Mouse (Mus musculus) MEL-GATA-1-ER (cell line): Measurements from ENCODE around the gene Tmem145.
"Not testable (repeated sequence)": the region's sequence is repeated elsewhere in the genome, so short reads cannot be mapped to it uniquely, and the experiment has no call there.

Experiments used
- DNase-seq: peaks from one replicate; pipeline ENCODE4 v3.0.0-alpha.2; 2012; ENCODE audit warnings: low read depth; ENCODE audit errors: extremely low read depth

Gene Tmem145

DNA sequence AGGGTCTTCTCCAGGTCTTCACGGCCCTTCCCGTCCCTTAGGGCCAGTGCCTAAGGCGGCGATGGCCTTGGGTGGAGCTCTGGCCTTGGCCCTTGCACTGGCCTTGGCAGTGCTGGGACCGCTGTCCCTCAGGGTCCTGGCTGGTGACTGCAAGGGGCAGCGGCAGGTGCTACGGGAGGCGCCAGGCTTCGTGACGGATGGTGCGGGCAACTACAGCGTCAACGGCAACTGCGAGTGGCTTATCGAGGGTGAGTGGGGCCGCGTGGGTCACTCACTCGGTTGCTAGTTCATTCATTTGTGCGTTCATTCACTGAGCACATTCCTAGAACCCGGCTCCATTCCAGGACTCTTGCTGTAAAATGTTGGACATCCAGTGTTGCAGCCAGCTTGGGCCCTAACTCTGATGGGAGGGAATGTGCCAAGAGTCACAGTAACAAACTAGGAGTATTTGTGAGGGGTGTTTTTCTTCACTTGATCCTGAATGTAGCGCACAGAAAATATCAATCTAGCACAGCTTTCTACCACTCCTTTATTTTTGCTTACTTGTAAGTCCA lies 11.6 kb downstream of the Tmem145 start:
- no peak for DNase-seq

DNA sequence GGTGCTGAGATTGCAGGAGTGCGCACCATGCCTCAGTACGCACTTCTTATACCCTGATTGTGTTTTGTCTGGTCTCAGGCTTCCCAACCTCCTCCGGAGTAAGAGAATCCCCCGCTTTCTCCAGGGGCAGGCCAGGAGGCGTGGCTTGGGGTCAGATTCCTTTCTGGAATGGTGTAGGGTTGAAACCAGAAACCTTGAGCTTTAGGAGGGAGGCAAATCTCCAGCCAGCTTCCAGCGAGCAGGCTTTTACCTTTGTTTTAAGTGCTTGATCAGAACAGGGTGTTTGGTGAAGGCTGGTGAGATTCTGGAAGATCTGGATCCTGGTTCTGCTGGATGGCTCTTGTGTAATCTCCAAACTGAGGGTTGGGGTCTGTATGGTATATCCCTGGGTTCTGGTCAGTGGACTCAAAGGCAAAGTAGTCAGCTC lies 16.2 kb downstream of the Tmem145 start:
- DNase-seq, result no peak

DNA sequence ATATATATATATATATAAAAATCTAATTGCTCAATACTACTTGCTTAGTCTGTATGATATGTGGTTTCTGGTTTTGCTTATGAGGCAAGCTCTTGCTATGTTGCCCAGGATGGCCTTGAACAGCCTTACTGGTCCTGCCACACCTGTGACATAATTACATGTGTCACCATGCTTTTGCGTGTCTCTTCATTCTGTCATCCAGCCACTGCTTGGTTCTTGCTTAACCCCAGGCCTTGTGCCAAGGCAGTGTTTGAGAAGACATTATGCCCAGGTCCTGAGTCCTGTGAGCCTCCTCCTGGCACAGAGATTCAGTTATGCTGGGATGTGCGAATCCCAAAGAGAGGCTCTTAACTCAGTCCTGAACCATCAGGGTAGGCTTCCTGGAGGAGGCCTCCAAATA lies 17.3 kb downstream of the Tmem145 start:
- DNase-seq, result no peak

- DNase-seq, result not testable (repeated sequence)
These were observed 19.5 kb downstream of the Tmem145 start for GRCm38 (mm10) chr7:25325431-25325830.

- no peak for DNase-seq
These were observed 20.3 kb downstream of the Tmem145 start for GRCm38 (mm10) chr7:25326233-25326632.

DNA sequence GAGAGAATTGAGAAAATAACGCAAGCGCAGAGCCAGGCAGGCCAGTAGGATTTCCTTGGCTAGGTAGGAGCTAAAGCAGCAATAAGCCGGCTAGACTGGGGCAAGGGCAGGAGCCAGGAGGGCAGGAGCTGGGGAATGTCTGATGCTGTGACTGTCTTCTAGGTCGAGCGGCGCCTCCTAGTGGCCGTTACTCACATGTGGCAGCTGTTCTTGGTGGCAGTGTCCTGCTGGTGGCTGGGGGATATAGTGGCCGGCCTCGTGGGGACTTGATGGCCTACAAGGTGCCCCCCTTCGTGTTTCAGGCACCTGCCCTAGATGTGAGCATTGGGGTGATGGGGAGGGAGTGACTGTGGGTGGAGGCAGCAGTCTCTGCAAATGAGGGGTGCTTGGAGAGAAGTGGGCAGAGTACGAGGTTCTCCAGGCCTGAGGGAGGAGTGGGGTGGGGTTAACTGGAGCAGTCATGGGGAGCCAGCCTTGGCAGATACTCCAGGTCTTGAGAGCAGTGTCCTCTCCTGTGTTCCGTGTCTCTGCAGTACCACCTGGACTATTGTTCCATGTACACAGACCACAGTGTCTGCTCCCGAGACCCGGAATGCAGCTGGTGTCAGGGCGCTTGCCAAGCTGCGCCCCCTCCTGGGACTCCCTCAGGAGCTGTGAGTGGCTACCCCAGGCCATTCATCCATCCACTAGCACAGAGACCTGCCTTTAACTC lies 27.8 kb downstream of the Tmem145 start:
- no peak for DNase-seq

GRCm38 (mm10) chr7:25334472-25334871 lies 28.6 kb downstream of the Tmem145 start:
- DNase-seq, result no peak

DNA sequence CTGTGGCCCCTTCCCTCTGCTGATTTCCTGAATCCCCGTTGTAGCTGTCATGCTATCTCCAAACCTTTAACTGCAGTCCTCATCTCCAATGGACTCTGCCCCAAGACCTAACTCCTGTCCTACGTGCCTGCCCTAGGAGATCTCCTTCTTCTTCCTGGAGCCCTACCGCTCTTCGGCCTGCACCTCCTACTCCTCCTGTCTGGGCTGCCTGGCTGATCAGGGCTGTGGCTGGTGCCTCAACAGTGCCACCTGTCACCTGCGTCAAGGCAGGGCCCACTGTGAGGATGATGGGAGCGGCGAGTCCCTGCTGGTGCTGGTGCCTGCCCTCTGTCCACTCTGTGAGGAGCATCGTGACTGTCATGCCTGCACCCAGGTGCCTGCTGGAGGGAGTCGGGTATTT lies 33.4 kb downstream of the Tmem145 start:
- no peak for DNase-seq

DNA sequence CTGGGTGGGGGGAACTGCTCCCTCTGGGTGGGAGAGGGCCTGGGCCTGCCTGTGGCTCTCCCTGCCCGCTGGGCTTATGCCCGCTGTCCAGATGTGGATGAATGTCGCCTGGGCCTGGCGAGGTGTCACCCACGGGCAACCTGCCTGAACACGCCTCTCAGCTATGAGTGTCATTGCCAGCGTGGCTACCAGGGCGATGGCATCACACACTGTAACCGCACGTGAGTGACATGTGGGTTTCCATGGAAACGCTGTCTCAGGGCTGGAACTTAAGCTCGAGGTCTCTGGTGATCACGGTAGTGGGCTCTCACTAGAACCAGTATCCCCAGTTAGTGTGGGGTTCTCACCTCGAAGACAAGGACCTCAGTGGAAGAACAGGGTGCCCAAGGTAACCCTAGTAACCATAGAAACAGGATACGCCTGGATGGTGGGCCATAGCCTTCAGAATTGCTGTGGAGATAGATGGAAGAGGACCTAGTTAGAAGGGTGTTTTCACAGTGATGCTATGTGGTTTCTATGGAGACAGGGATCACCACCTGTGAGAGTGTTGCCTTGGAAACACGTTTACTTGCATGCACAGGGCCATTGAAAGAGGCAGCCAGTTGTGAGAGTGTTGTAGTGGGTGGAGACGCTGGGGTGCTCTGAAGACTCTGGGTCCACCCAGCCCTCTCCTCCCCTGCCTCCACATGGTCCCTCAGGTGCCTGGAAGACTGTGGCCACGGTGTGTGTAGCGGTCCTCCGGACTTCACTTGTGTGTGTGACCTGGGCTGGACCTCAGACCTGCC lies 35.3 kb downstream of the Tmem145 start:
- DNase-seq, result no peak

DNA sequence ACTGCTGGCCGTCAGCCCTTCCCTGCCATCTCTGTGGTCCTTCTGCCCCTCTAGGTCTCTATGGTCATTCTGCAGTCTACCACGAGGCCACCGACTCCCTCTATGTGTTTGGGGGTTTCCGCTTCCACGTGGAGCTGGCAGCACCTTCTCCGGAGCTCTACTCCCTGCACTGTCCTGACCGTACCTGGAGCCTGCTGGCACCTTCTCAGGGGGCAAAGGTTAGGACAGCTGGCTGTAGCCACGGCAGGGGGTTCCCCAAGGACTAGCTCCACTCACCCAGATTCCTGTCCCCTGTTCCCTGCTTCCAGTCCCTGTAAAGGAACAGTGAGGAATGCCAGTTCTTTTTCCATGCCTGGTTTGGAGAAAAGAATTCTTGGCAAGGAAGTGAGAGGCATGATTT lies 43.0 kb downstream of the Tmem145 start:
- no peak for DNase-seq

DNA sequence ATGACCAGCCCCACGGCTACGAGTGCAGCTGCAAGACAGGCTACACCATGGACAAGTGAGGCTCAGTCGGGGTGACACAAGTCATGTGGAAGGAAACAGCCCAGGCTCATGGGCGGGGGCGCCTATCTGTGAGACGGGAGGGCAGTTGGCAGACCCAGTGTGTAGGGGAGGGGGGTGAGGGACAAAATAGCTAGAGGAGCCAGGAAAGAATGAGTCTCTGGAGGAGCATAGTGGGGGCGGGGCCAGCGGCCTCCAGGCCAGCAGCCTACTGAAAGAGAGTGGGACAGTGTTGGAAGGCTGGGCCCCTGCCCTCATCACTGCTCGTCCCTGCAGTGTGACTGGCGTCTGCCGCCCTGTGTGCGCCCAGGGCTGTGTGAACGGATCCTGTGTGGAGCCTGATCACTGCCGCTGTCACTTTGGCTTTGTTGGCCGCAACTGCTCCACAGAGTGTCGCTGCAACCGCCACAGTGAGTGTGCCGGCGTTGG lies 52.9 kb downstream of the Tmem145 start:
- DNase-seq, result no peak

- no peak for DNase-seq
These were observed 57.2 kb downstream of the Tmem145 start for GRCm38 (mm10) chr7:25363151-25363550.

DNA sequence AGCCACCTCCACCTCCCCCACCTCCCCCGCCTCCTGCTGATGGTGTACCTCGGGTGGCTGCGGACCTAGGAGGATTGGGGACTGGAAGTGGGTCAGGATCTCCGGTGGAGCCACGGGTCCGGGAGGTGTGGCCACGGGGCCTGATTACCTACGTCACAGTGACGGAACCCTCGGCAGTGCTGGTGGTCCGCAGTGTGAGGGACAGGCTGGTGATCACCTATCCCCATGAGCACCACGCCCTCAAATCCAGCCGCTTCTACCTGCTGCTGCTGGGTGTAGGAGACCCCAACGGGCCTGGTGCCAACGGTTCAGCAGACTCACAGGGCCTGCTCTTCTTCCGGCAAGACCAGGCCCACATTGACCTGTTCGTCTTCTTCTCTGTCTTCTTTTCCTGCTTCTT lies 57.7 kb downstream of the Tmem145 start:
- no peak for DNase-seq
